Mouse (Mus musculus) midbrain, embryonic 12.5 days (tissue): Measurements from ENCODE around the gene Ogfrl1. TPM values are rescaled to one million over a fixed set of nuclear protein-coding genes. Genes with fewer than 3 reads are reported as not detected.
A peak's percentile ranks its signal among the peaks of the same experiment; 100 is the strongest.

ENCODE experiments used
- ATAC-seq: fragments of 200-750 bp; cut with Nextera tagmentation; 2 replicates; pipeline ENCODE4 v1.8.0; 2017; ENCODE audit warnings: low read depth, moderate TSS enrichment, moderate library complexity; ENCODE audit not compliant: low FRiP score
- H3K27ac ChIP-seq: fragments of 300-500 bp; sonication (generic); replicated peaks from 2 replicates; pipeline ENCODE4 v1.5.1; 2016; ENCODE audit warnings: mild to moderate bottlenecking
- H3K27me3 ChIP-seq: fragments of 300-500 bp; sonication (generic); 2 replicates; pipeline ENCODE4 v1.6.1; 2016; ENCODE audit warnings: mild to moderate bottlenecking
- H3K36me3 ChIP-seq: fragments of 300-500 bp; sonication (generic); 2 replicates; pipeline ENCODE4 v1.6.1; 2016
- H3K4me1 ChIP-seq: fragments of 300-500 bp; sonication (generic); 2 replicates; pipeline ENCODE4 v1.6.1; 2016
- H3K4me2 ChIP-seq: fragments of 300-500 bp; sonication (generic); replicated peaks from 2 replicates; pipeline ENCODE4 v1.6.1; 2016; ENCODE audit warnings: mild to moderate bottlenecking, moderate library complexity
- H3K4me3 ChIP-seq: fragments of 300-500 bp; sonication (generic); 2 replicates; pipeline ENCODE4 v1.5.1; 2016; ENCODE audit warnings: mild to moderate bottlenecking
- H3K9ac ChIP-seq: fragments of 300-500 bp; sonication (generic); replicated peaks from 2 replicates; pipeline ENCODE4 v1.6.1; 2016; ENCODE audit warnings: mild to moderate bottlenecking, moderate library complexity
- H3K9me3 ChIP-seq: fragments of 300-500 bp; sonication (generic); 2 replicates; pipeline ENCODE4 v1.6.1; 2016; ENCODE audit warnings: mild to moderate bottlenecking
- WGBS: fragments of 180-500 bp; shearing (Covaris S2); methylation state at CpG from one replicate; pipeline ENCODE4 v1.1.7; 2016; 5-methylcytosine and 5-hydroxymethylcytosine counted together
- polyA plus RNA-seq: library from polyadenylated mRNA; unstranded; fragments of >200 nt; fragmentation: Nextera tagmentation; extraction: Ambion mirVana; gene quantifications from 2 replicates; pipeline ENCODE4 v1.2.1, GENCODE M21; 2016

The Ogfrl1 gene
- polyA plus RNA-seq, 1 experiment from 2014 or later: 9.4 TPM

DNA sequence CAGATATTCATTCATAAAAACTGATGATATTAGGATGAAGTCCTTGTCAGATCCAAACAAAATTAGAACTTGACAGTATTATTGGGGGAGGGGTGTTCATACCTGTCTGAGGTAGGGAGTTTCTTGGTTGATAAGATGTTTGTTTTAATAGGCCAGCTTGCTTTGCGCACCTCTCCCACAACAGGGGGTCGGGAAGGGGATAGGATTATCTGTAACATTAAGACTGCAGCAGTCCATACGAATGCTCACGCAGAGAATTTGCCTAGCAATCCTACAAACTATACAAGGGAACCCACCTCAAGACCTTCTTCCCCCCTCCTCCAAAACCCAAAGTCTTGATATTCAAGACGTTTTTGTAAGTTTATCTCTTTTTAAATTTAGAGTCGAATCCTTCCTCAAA, 13.2 kb downstream of the Ogfrl1 start:
- peaks cover 4% of the 10 kb centered on the region; the same call in 1 of the 2 replicates for H3K27me3 ChIP-seq
- H3K4me1 ChIP-seq: peaks cover 17% of the 10 kb centered on the region
- H3K9ac ChIP-seq: no peak overlapping the region
- no peaks in the 10 kb centered on the region for H3K9me3 ChIP-seq
- H3K4me2 ChIP-seq: no peak overlapping the region
- H3K4me3 ChIP-seq: no peak overlapping the region
- H3K36me3 ChIP-seq: no peaks in the 10 kb centered on the region
- ATAC-seq: no peak
- 71% methylated on average over 6 of the region's 6 CpGs for WGBS
- no peak overlapping the region for H3K27ac ChIP-seq

- Histone ChIP-seq H3K4me3 (peak overlapping the region; percentile 55), H3K4me2 (peak overlapping the region; percentile 87), H3K27ac (peak overlapping the region; percentile 64), H3K9ac (peak overlapping the region; percentile 74), H3K9me3 (no peaks in the 10 kb centered on the region), H3K27me3 (peaks cover 4% of the 10 kb centered on the region; the same call in 1 of the 2 replicates), H3K4me1 (peaks cover 20% of the 10 kb centered on the region), H3K36me3 (no peaks in the 10 kb centered on the region)
- WGBS: under 1% methylated on average over 47 of the region's 93 CpGs
- ATAC-seq: peak; percentile 96
Observed at GRCm38 (mm10) chr1:23382806-23383653, 14.5 kb downstream of the Ogfrl1 start.

GRCm38 (mm10) chr1:23382461-23382805, 15.1 kb downstream of the Ogfrl1 start:
- H3K9ac ChIP-seq: peak overlapping the region; percentile 74
- peak overlapping the region; percentile 55 for H3K4me3 ChIP-seq
- peaks cover 4% of the 10 kb centered on the region; the same call in 1 of the 2 replicates for H3K27me3 ChIP-seq
- under 1% methylated on average over 21 of the region's 21 CpGs for WGBS
- peak overlapping the region; percentile 64 for H3K27ac ChIP-seq
- ATAC-seq: no peak
- H3K9me3 ChIP-seq: no peaks in the 10 kb centered on the region
- peaks cover 20% of the 10 kb centered on the region for H3K4me1 ChIP-seq
- H3K4me2 ChIP-seq: peak overlapping the region; percentile 87
- no peaks in the 10 kb centered on the region for H3K36me3 ChIP-seq

DNA sequence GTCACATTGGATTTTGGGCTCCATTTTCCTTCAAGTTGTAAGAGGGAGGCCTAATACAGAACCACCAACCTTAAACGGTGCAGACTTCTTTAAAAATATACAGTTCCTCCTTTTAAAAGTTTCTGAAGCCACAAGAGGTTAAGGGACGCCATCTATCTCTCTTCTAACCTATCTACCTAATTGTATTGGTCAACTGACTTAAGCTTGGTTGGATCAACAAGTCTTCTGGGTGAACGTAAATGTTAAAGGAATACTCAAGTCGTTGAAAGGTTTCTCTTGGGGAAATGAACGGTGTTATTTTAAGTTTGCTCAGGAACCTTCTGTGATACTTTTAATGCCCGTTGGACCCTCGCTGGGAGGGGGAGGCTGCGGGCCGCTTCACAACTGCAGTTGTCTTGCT, 15.5 kb downstream of the Ogfrl1 start:
- no peaks in the 10 kb centered on the region for H3K9me3 ChIP-seq
- H3K4me3 ChIP-seq: peak overlapping the region; percentile 55
- 18% methylated on average over 9 of the region's 9 CpGs for WGBS
- no peak overlapping the region for H3K27ac ChIP-seq
- ATAC-seq: no peak
- H3K4me1 ChIP-seq: peaks cover 20% of the 10 kb centered on the region
- peak overlapping the region; percentile 74 for H3K9ac ChIP-seq
- no peaks in the 10 kb centered on the region for H3K36me3 ChIP-seq
- H3K27me3 ChIP-seq: peaks cover 4% of the 10 kb centered on the region; the same call in 1 of the 2 replicates
- peak overlapping the region; percentile 87 for H3K4me2 ChIP-seq

- 78% methylated on average over 17 of the region's 17 CpGs for WGBS
- peaks cover 4% of the 10 kb centered on the region; the same call in 1 of the 2 replicates for H3K27me3 ChIP-seq
- H3K4me2 ChIP-seq: peak overlapping the region; percentile 32
- H3K9me3 ChIP-seq: no peaks in the 10 kb centered on the region
- ATAC-seq: no peak
- H3K4me3 ChIP-seq: 0 out of 2 replicates have a peak overlapping the region, but pooled peaks have one; percentile 3
- H3K27ac ChIP-seq: no peak overlapping the region
- H3K36me3 ChIP-seq: peaks cover 5% of the 10 kb centered on the region; the same call in 1 of the 2 replicates
- no peak overlapping the region for H3K9ac ChIP-seq
- peaks cover 20% of the 10 kb centered on the region for H3K4me1 ChIP-seq
Observed at GRCm38 (mm10) chr1:23379911-23380740, 17.4 kb downstream of the Ogfrl1 start.

DNA sequence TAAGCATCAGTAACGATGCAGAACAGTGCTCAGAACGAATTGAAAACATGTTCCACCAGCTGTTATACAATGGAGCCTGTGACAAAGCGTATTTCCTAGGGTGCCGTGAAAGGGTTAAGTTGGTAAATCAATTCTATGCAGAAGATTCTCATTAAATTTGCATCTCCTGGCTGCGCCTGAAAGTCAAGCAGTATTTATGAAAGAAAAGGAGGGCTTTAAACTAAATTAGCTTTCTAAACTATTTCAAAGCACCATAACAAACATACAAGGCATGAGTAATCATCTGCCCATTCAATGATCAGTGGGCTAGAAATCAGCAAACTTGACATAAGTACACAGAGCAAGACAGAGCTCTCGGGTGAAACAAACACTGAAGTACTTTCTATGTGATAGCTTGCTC, 18.3 kb downstream of the Ogfrl1 start:
- H3K4me1 ChIP-seq: peaks cover 20% of the 10 kb centered on the region
- no peak overlapping the region for H3K27ac ChIP-seq
- peak overlapping the region; percentile 32 for H3K4me2 ChIP-seq
- no peaks in the 10 kb centered on the region for H3K9me3 ChIP-seq
- H3K27me3 ChIP-seq: peaks cover 4% of the 10 kb centered on the region; the same call in 1 of the 2 replicates
- H3K4me3 ChIP-seq: peak overlapping the region; percentile 3; the same call in 1 of the 2 replicates
- no peak for ATAC-seq
- peaks cover 5% of the 10 kb centered on the region; the same call in 1 of the 2 replicates for H3K36me3 ChIP-seq
- WGBS: 49% methylated on average over 6 of the region's 6 CpGs
- no peak overlapping the region for H3K9ac ChIP-seq

GRCm38 (mm10) chr1:23377572-23377971, 20.0 kb downstream of the Ogfrl1 start:
- 81% methylated on average over 13 of the region's 13 CpGs for WGBS
- Histone ChIP-seq H3K4me1 (peaks cover 20% of the 10 kb centered on the region), H3K4me3 (no peak overlapping the region), H3K9me3 (no peaks in the 10 kb centered on the region), H3K4me2 (no peak overlapping the region), H3K9ac (no peak overlapping the region), H3K36me3 (peaks cover 5% of the 10 kb centered on the region; the same call in 1 of the 2 replicates), H3K27me3 (peaks cover 4% of the 10 kb centered on the region; the same call in 1 of the 2 replicates), H3K27ac (no peak overlapping the region)
- ATAC-seq: no peak

- Histone ChIP-seq H3K9me3 (no peaks in the 10 kb centered on the region), H3K36me3 (peaks cover 8% of the 10 kb centered on the region), H3K4me1 (peaks cover 2% of the 10 kb centered on the region), H3K9ac (no peak overlapping the region), H3K4me3 (no peak overlapping the region), H3K27me3 (no peaks in the 10 kb centered on the region), H3K4me2 (no peak overlapping the region), H3K27ac (no peak overlapping the region)
- no peak for ATAC-seq
- WGBS: 56% methylated on average over 4 of the region's 4 CpGs
Observed at GRCm38 (mm10) chr1:23374156-23374555, 23.4 kb downstream of the Ogfrl1 start.

DNA sequence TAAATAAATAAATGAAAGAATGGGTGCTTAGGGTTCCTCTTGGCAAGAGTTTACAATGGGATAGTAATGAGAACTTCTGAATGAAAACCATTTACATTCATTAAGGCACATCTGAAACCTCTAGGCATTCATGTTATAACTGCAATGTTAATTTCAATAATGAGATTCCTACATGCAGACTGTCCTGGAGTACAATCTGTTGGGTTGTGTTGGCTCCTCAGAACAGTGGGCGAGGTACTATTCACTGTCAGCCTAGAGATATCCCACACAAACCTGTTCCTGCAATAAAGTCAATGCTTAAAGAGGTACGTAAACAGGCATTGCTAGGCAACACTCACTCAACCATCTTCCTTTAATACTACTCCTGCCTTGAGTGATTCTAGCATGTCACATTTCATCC, 32.0 kb downstream of the Ogfrl1 start:
- no peaks in the 10 kb centered on the region for H3K4me1 ChIP-seq
- no peak for ATAC-seq
- 79% methylated on average over 2 of the region's 2 CpGs for WGBS

DNA sequence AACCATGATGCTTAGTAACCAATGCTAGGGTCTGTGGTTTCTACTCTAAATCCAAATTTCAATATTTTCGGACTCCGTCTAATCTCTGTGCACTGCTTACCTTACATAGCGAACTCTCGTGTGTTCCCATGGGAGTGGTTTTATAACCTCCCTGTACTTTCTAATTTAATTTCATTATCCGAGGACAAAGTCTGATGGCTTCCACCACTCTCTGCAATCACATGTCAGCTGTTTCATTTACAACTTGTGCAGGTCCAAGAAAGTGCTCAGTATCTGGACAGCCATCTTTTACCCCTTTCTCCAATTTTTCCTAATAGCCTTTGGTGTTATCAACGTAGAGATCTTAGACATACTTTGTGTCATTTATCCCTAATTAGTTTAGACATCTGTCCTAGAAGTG, 44.7 kb downstream of the Ogfrl1 start:
- H3K27ac ChIP-seq: no peak overlapping the region
- H3K9ac ChIP-seq: no peak overlapping the region
- no peaks in the 10 kb centered on the region for H3K27me3 ChIP-seq
- 91% methylated on average over 6 of the region's 6 CpGs for WGBS
- H3K4me2 ChIP-seq: no peak overlapping the region
- H3K9me3 ChIP-seq: no peaks in the 10 kb centered on the region
- no peaks in the 10 kb centered on the region for H3K4me1 ChIP-seq
- no peak overlapping the region for H3K4me3 ChIP-seq
- H3K36me3 ChIP-seq: no peaks in the 10 kb centered on the region
- ATAC-seq: no peak

More for the DNA sequence above, 32.0 kb downstream of the Ogfrl1 start:
- H3K4me3 ChIP-seq: no peak overlapping the region
- H3K27me3 ChIP-seq: no peaks in the 10 kb centered on the region
- H3K36me3 ChIP-seq: peaks cover 3% of the 10 kb centered on the region; the same call in 1 of the 2 replicates
- no peak overlapping the region for H3K4me2 ChIP-seq
- no peak overlapping the region for H3K9ac ChIP-seq
- H3K27ac ChIP-seq: no peak overlapping the region
- H3K9me3 ChIP-seq: no peaks in the 10 kb centered on the region

GRCm38 (mm10) chr1:23351756-23352155, 45.8 kb downstream of the Ogfrl1 start:
- H3K4me1 ChIP-seq: no peaks in the 10 kb centered on the region
- H3K9me3 ChIP-seq: no peaks in the 10 kb centered on the region
- ATAC-seq: no peak
- no peaks in the 10 kb centered on the region for H3K27me3 ChIP-seq
- no peak overlapping the region for H3K4me2 ChIP-seq
- WGBS: 91% methylated on average over 4 of the region's 4 CpGs
- H3K9ac ChIP-seq: no peak overlapping the region
- no peak overlapping the region for H3K27ac ChIP-seq
- no peaks in the 10 kb centered on the region for H3K36me3 ChIP-seq
- H3K4me3 ChIP-seq: no peak overlapping the region

GRCm38 (mm10) chr1:23345633-23346032, 51.9 kb downstream of the Ogfrl1 start:
- Histone ChIP-seq H3K4me1 (no peaks in the 10 kb centered on the region), H3K36me3 (no peaks in the 10 kb centered on the region), H3K4me2 (no peak overlapping the region), H3K9me3 (no peaks in the 10 kb centered on the region), H3K27me3 (no peaks in the 10 kb centered on the region), H3K4me3 (no peak overlapping the region), H3K9ac (no peak overlapping the region), H3K27ac (no peak overlapping the region)
- WGBS: 77% methylated on average over 3 of the region's 3 CpGs
- no peak for ATAC-seq
